Mouse (Mus musculus): ENCODE data around the gene Cacna1a. TPM values are rescaled to one million over a fixed set of nuclear protein-coding genes. Genes with fewer than 3 reads are reported as not detected.
"Not testable (repeated sequence)": the region's sequence is repeated elsewhere in the genome, so short reads cannot be mapped to it uniquely, and the experiment has no call there.

Gene Cacna1a
- polyA plus RNA-seq, 1 experiment from 2014 or later, result 29.8 TPM

GRCm38 (mm10) chr8:84668731-84669485 is 280.7 kb downstream of the Cacna1a start:
- H3K9ac ChIP-seq (replicated peaks; ENCODE audit: low read depth, low read length), result no peak overlapping the region
- H3K27me3 ChIP-seq (ENCODE audit: control insufficient read depth, insufficient read depth, low read length), result no peaks in the 10 kb centered on the region
- ATAC-seq (ENCODE audit: low read depth), result no peak
- no peaks in the 10 kb centered on the region for H3K9me3 ChIP-seq (ENCODE audit: control insufficient read depth, low read length)
- H3K4me3 ChIP-seq (ENCODE audit: low read depth, low read length), result no peak overlapping the region
- H3K36me3 ChIP-seq (ENCODE audit: control insufficient read depth, insufficient read depth, low read length), result peaks cover 9% of the 10 kb centered on the region
- WGBS, result 87% methylated on average over 6 of the region's 6 CpGs
- no peak overlapping the region for H3K4me2 ChIP-seq (ENCODE audit: low read depth, low read length)
- peaks cover 11% of the 10 kb centered on the region for H3K4me1 ChIP-seq (ENCODE audit: control insufficient read depth, insufficient read depth, low read length)
- H3K27ac ChIP-seq (ENCODE audit: low read depth, low read length), result no peak overlapping the region

- H3K9ac ChIP-seq (replicated peaks; ENCODE audit: low read depth, low read length); H3K27ac ChIP-seq (ENCODE audit: low read depth, low read length); H3K4me2 ChIP-seq (ENCODE audit: low read depth, low read length); ATAC-seq (ENCODE audit: low read depth); H3K9me3 ChIP-seq (ENCODE audit: control insufficient read depth, low read length); H3K4me3 ChIP-seq (ENCODE audit: low read depth, low read length); H3K27me3 ChIP-seq (ENCODE audit: control insufficient read depth, insufficient read depth, low read length): not testable (repeated sequence)
- WGBS, result 88% methylated on average over 5 of the region's 5 CpGs
- H3K36me3 ChIP-seq (ENCODE audit: control insufficient read depth, insufficient read depth, low read length), result peaks cover 16% of the 10 kb centered on the region
- peaks cover 10% of the 10 kb centered on the region for H3K4me1 ChIP-seq (ENCODE audit: control insufficient read depth, insufficient read depth, low read length)
Observed at GRCm38 (mm10) chr8:84670295-84671006, 282.2 kb downstream of the Cacna1a start.

DNA sequence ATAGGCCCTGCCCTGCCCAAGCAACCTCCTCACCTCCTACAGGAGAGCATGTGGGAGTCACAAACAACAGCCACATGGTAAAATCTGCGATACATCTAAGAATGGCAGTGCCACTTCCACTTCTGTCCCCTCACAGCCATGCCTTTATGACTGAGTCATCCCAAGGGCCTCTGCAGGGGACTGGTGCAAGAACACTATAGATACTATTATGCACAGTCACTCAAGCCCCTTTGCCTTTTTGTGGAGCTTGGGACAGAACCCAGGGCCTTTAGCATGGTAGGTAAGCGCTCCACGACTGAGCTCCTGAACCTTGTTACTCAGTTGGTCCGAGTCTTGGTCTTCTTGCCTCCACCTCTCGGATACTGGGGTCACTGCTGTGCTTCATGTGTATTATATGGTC is 289.1 kb downstream of the Cacna1a start:
- no peak overlapping the region for H3K27ac ChIP-seq (ENCODE audit: low read depth, low read length)
- no peak overlapping the region for H3K4me2 ChIP-seq (ENCODE audit: low read depth, low read length)
- H3K9me3 ChIP-seq (ENCODE audit: control insufficient read depth, low read length), result no peaks in the 10 kb centered on the region
- H3K36me3 ChIP-seq (ENCODE audit: control insufficient read depth, insufficient read depth, low read length), result peaks cover 25% of the 10 kb centered on the region
- no peak for ATAC-seq (ENCODE audit: low read depth)
- H3K27me3 ChIP-seq (ENCODE audit: control insufficient read depth, insufficient read depth, low read length), result no peaks in the 10 kb centered on the region
- H3K9ac ChIP-seq (replicated peaks; ENCODE audit: low read depth, low read length), result no peak overlapping the region
- WGBS, result 99% methylated on average over 5 of the region's 5 CpGs
- no peak overlapping the region for H3K4me3 ChIP-seq (ENCODE audit: low read depth, low read length)
- H3K4me1 ChIP-seq (ENCODE audit: control insufficient read depth, insufficient read depth, low read length), result no peaks in the 10 kb centered on the region

DNA sequence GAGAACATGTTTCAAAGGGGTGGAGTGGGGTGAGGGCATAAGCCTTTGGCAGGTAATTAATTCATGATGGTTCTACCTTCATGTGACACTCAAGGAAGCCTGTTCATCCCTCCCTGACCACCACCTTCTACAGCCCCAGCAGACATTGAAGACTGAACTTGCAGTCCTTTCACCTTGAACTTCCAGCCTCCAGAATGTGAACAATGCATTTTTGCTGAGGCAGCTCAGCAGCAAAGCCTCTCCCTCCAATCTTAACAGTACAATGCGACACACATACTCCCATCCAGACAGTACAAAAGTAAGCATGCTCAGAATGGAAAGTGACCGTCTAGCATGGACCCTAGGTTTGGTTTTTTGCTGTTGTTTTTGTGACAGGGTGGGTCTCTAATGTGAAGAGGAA is 293.2 kb downstream of the Cacna1a start:
- H3K4me2 ChIP-seq (ENCODE audit: low read depth, low read length), result no peak overlapping the region
- H3K27ac ChIP-seq (ENCODE audit: low read depth, low read length), result no peak overlapping the region
- H3K4me1 ChIP-seq (ENCODE audit: control insufficient read depth, insufficient read depth, low read length), result peaks cover 18% of the 10 kb centered on the region
- H3K9me3 ChIP-seq (ENCODE audit: control insufficient read depth, low read length), result no peaks in the 10 kb centered on the region
- WGBS, result 84% methylated on average over 2 of the region's 2 CpGs
- no peak overlapping the region for H3K9ac ChIP-seq (replicated peaks; ENCODE audit: low read depth, low read length)
- H3K4me3 ChIP-seq (ENCODE audit: low read depth, low read length), result no peak overlapping the region
- no peaks in the 10 kb centered on the region; the same call in 1 of the 2 replicates for H3K36me3 ChIP-seq (ENCODE audit: control insufficient read depth, insufficient read depth, low read length)
- H3K27me3 ChIP-seq (ENCODE audit: control insufficient read depth, insufficient read depth, low read length), result no peaks in the 10 kb centered on the region
- ATAC-seq (ENCODE audit: low read depth), result no peak

DNA sequence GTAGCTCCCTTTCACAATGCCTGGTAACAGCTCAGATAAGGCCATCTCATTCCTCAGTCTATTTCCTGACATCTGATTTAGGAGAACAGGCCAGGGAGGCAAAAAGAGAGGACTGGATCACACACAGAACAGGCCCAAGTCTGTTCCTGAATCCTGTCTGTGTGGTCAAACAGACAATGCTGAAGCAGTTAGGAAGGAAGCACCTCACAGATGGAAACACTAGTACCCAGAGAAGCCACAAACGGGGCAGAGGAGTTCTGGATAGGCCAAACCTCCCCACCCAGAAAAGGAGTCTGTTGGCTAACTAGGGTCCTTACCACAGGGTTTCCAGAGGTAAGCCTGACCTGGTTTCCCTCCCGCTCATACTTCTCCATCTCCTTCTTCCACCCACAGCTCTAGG is 294.0 kb downstream of the Cacna1a start:
- Histone ChIP-seq H3K9me3 (ENCODE audit: control insufficient read depth, low read length) (no peaks in the 10 kb centered on the region), H3K27ac (ENCODE audit: low read depth, low read length) (no peak overlapping the region), H3K27me3 (ENCODE audit: control insufficient read depth, insufficient read depth, low read length) (no peaks in the 10 kb centered on the region; the same call in 1 of the 2 replicates), H3K4me2 (ENCODE audit: low read depth, low read length) (no peak overlapping the region), H3K36me3 (ENCODE audit: control insufficient read depth, insufficient read depth, low read length) (no peaks in the 10 kb centered on the region), H3K4me3 (ENCODE audit: low read depth, low read length) (no peak overlapping the region), H3K4me1 (ENCODE audit: control insufficient read depth, insufficient read depth, low read length) (peaks cover 22% of the 10 kb centered on the region), H3K9ac (replicated peaks; ENCODE audit: low read depth, low read length) (no peak overlapping the region)
- WGBS, result 87% methylated on average over 2 of the region's 2 CpGs
- no peak for ATAC-seq (ENCODE audit: low read depth)

DNA sequence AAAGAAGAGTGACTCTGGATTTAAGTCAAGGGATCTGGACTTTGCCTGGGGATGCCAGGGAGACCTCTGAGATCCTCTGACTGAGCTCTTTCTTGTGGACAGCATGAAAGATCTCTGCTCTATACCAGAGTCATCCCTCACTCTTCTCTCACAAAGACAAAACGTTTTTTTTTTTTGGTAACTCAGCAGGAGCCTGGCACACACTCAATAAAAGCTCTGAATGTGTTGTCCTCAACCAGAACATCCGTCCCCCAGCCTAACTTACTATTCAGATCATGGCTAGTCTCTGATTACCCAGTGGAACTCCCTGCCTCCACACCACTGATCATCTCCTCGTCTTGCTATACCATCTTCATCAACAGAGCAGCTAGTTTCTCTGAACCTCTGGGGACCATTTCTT is 296.3 kb downstream of the Cacna1a start:
- 19% methylated on average over 3 of the region's 3 CpGs for WGBS

DNA sequence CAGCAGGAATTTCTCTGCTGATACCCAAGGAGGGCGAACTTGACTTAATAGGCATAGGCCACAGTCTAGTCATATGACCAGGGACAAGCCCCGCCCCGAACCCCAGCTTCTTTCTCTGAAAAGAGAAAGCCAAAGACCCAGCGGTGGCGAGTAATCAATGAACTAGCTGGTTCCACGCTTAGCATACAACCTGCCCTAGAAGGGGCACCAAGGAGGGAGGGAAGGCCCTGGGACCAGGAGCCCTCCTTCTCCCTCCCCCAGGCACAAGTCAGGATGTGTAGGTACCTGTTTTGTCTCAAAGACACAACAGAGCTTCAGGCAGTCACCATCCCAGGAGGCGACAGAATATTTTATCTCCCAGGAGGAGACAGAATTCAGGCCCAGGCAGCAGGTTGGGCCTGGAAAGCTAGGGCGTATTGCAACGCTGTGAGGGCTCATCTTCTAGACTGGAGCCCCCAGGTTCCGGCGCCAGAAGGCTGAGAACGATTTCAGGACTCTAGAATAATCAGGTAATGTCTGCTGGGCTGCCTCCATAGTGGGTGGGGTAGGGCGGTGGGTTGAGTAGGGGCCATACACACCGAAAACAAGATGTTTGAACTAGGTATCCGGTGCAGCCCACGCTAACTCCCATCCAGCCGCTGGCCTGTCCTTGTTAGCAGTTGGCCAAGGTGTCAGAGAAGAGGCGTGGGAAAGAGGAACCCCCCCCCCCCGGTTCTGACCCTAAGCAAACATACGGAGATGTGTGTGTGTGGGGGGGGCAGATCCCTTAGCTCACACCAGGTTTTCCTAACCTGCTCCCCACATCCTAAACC is 298.2 kb downstream of the Cacna1a start, which contains the start of gene Trmt1:
TSS of gene Trmt1 (plus strand) at position 117 of the 812 bp plus-strand sequence.
- H3K36me3 ChIP-seq (ENCODE audit: control insufficient read depth, insufficient read depth, low read length), result no peaks in the 10 kb centered on the region
- no peaks in the 10 kb centered on the region for H3K9me3 ChIP-seq (ENCODE audit: control insufficient read depth, low read length)
- no peak for ATAC-seq (ENCODE audit: low read depth)
- H3K27me3 ChIP-seq (ENCODE audit: control insufficient read depth, insufficient read depth, low read length), result no peaks in the 10 kb centered on the region; the same call in 1 of the 2 replicates
- peaks cover 38% of the 10 kb centered on the region for H3K4me1 ChIP-seq (ENCODE audit: control insufficient read depth, insufficient read depth, low read length)
- peak within 1 kb of the TSS; percentile 84 for H3K27ac ChIP-seq (ENCODE audit: low read depth, low read length)
- peak within 1 kb of the TSS; percentile 100 for H3K9ac ChIP-seq (replicated peaks; ENCODE audit: low read depth, low read length)
- H3K4me3 ChIP-seq (ENCODE audit: low read depth, low read length), result peak within 1 kb of the TSS; percentile 99
- WGBS, result 9% methylated on average over 20 of the region's 20 CpGs
- H3K4me2 ChIP-seq (ENCODE audit: low read depth, low read length), result peak within 1 kb of the TSS; percentile 82

More for the DNA sequence above, 296.3 kb downstream of the Cacna1a start:
- no peaks in the 10 kb centered on the region for H3K36me3 ChIP-seq (ENCODE audit: control insufficient read depth, insufficient read depth, low read length)
- ATAC-seq (ENCODE audit: low read depth), result no peak
- no peak overlapping the region for H3K9ac ChIP-seq (replicated peaks; ENCODE audit: low read depth, low read length)
- H3K4me3 ChIP-seq (ENCODE audit: low read depth, low read length), result no peak overlapping the region
- H3K27me3 ChIP-seq (ENCODE audit: control insufficient read depth, insufficient read depth, low read length), result no peaks in the 10 kb centered on the region; the same call in 1 of the 2 replicates
- H3K4me1 ChIP-seq (ENCODE audit: control insufficient read depth, insufficient read depth, low read length), result peaks cover 31% of the 10 kb centered on the region
- H3K9me3 ChIP-seq (ENCODE audit: control insufficient read depth, low read length), result no peaks in the 10 kb centered on the region
- no peak overlapping the region for H3K4me2 ChIP-seq (ENCODE audit: low read depth, low read length)
- H3K27ac ChIP-seq (ENCODE audit: low read depth, low read length), result no peak overlapping the region

DNA sequence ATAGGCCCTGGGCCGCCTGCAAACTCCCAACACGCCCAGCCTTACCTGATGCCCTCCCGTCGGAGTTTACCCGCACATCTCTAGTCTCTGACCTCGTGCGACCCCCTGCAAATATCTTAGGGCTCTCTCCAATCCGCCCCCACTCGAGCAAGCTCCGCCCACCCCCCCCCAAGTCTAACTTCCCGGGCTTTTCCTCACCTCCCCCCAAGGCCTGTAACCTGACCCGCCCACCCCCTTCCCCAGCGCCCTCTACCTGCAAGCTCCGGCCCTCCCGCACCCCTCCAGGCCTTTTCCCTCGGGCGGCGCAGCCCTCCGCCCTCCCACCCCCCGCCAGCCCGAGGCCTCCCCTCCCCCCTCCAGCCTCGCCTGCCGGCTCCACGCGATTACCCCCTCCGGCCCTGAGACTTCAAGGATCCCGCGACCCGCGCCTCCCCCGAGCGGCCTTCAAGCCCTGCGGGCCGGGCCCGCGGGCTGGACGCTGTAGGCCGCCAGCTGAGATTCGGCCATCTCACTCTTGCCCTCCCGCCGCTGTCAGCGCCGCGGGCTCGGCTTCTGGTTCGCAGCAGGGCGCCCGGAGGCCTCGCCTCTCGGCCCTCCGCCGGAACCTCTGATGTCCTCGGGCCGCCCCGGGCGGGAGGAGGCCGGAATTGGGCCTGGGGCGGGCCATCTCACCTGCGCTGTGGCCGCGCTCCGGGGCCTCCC is 298.9 kb downstream of the Cacna1a start:
- peak overlapping the region; percentile 84 for H3K27ac ChIP-seq (ENCODE audit: low read depth, low read length)
- H3K4me1 ChIP-seq (ENCODE audit: control insufficient read depth, insufficient read depth, low read length), result peaks cover 38% of the 10 kb centered on the region
- H3K9ac ChIP-seq (replicated peaks; ENCODE audit: low read depth, low read length), result peak overlapping the region; percentile 100
- WGBS, result under 1% methylated on average over 55 of the region's 62 CpGs
- peak; percentile 26 for ATAC-seq (ENCODE audit: low read depth)
- no peaks in the 10 kb centered on the region; the same call in 1 of the 2 replicates for H3K27me3 ChIP-seq (ENCODE audit: control insufficient read depth, insufficient read depth, low read length)
- peak overlapping the region; percentile 99 for H3K4me3 ChIP-seq (ENCODE audit: low read depth, low read length)
- no peaks in the 10 kb centered on the region for H3K36me3 ChIP-seq (ENCODE audit: control insufficient read depth, insufficient read depth, low read length)
- peak overlapping the region; percentile 82 for H3K4me2 ChIP-seq (ENCODE audit: low read depth, low read length)
- no peaks in the 10 kb centered on the region for H3K9me3 ChIP-seq (ENCODE audit: control insufficient read depth, low read length)

Data from neural tube, embryonic 14.5 days (tissue).